Mouse (Mus musculus): Measurements from ENCODE around the gene Qrsl1.

The Qrsl1 gene

DNA sequence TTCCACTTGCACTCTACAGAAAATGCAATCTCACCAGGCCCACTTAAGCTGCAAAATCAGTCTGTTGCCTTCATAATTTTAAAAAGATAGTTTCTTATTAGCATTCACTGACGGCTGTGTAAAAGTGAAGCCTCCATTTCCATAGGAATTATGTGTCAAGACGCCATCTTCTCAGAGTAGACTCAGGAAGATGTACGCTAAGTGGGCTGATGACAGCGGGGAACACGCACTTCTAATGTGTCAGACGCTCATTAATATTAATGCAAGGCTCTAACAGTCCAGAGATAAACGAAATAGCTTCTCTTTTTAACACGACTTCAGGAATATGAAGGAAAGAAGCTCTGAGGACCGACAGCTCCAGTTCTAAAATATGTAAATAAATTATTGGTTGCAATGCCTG is 13.9 kb downstream of the Qrsl1 start:
- ATAC-seq (ENCODE audit: insufficient number of reproducible peaks, low FRiP score, low TSS enrichment), result no peak

DNA sequence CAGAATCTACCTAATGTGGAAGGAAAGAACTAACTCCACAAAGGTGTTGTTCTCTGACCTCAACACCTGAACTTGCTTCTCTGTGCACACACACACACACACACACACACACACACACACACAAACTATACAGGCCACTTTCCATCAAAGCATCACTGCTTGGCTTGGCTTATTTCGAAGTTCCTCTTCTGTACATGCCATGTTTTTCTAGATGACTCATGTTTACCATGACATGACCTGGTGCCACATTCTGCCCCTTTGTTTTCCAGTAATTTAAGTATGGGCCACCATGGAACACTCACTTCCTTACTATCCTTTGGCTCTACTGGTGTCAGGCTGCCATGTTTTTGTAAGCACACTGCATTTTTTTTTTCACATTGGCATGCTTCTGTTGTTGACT is 30.1 kb downstream of the Qrsl1 start:
- ATAC-seq (ENCODE audit: insufficient number of reproducible peaks, low FRiP score, low TSS enrichment), result no peak

DNA sequence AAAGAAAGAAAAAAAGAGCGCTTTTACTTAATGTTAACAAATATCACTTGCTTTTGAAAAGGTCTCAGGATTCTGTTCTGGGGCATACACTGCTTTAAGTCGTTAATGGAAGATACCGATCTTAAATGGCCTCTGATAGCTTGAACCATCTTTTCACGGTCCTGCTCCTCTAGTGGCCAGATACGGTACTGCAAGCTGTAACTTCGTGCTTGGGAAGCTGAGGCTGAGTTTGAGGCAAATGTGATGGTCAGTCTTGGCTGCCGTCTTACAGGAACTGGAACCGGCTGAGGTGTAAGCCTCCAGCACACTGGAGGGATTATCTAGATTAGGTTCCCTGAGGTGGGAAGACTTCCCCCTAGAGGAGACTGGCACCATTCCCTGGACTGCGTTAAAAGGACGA is 30.8 kb downstream of the Qrsl1 start:
- no peak for ATAC-seq (ENCODE audit: insufficient number of reproducible peaks, low FRiP score, low TSS enrichment)

DNA sequence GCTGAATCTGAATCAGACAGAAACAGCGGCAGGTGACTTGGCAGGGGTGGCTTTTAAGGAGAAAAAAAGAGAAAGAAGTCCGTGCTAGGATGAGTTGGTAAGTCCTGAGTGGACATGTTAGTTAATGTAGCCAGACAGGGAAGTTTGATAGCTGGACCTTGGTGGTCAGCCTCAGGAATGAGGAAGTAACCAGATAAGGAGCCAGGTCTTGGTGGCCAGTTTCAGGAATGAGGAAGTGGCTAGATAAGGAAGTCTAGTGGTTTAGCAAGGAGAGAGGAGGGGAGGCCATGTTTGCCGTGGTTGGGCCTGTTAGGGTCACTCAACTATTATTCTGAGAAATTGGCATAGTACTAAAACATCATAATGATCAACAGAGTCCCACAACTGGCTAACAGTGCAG is 45.2 kb downstream of the Qrsl1 start:
- ATAC-seq (ENCODE audit: insufficient number of reproducible peaks, low FRiP score, low TSS enrichment), result no peak

DNA sequence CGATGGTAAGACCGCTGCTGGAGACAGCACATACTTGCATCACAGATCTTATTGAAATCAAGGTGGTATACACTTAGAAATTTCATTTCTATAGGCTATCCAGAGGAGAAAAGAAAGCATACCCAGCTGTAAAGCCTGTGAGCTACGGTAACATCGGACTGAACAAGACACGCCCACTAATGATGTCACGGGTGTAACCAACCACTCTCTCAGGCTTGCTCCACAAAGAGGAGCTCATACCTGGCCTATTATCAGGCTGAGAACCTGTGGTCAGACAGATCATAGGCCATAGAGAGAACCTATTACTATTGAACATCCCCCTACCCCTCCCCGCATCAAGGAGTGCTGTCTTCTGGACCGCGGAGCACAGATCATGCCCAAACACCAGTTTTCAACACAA is 45.6 kb downstream of the Qrsl1 start:
- ATAC-seq (ENCODE audit: insufficient number of reproducible peaks, low FRiP score, low TSS enrichment), result no peak

DNA sequence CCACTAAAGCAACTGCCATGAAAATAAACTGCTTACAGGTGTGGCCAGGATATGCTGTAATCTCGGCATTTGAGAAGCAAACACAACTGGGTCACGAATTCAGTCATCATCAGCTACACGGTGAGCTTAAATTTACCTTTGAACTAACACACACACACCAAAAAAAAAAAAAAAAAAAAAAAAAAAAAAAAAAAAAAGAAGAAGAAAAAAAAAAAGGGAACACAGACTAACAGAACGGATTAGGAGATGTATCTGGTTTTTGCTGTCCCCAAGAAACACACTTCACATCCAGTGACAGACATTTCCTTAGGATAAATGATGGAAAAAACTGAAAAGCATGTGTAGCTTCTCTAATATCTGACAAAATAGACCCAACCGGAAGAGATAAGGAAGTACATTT is 49.6 kb downstream of the Qrsl1 start:
- no peak for ATAC-seq (ENCODE audit: insufficient number of reproducible peaks, low FRiP score, low TSS enrichment)

DNA sequence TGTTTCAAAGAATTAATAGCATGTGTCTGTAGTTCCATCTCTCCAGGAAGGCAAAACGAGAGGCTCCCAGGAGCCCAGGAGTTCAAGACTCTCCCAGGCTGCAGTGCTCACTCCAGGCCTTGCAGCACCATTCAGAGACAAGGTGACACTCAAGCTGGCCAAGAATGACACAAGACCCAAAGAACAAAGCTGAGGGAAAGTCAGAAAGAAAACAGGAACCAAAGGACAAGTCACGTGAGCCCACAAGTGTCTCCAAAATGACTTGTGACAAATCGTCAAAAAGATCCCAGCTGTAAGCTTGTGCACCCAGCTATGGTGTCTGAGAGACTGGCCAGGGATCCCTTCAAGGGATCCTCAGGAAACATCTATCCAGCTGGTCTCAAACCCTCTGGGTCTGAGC is 52.1 kb downstream of the Qrsl1 start:
- ATAC-seq (ENCODE audit: insufficient number of reproducible peaks, low FRiP score, low TSS enrichment), result no peak

DNA sequence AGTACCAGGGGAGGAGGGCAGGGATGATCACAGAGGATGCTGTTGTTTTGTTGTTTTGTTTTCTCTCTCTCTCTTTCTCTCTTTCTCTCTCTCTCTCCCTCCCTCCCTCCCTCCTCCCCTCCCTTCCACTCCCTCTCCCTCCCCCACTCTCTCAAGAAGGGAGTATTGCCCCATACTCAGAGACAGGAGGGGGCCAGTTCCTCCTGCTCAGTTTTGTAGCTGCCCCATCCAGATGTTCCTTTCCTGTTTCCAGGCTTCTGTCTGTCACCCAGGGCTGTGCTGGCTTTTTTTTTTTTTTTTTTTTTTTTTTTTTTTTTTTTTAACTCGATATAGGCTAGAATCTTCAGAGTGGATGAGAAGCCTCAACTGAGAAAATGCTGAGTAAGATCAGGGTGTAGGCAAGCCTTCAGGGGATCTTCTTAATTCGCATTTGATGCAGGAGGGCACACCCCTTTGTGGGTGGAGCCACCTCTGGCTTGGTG is 55.4 kb downstream of the Qrsl1 start:
- no peak for ATAC-seq (ENCODE audit: insufficient number of reproducible peaks, low FRiP score, low TSS enrichment)

DNA sequence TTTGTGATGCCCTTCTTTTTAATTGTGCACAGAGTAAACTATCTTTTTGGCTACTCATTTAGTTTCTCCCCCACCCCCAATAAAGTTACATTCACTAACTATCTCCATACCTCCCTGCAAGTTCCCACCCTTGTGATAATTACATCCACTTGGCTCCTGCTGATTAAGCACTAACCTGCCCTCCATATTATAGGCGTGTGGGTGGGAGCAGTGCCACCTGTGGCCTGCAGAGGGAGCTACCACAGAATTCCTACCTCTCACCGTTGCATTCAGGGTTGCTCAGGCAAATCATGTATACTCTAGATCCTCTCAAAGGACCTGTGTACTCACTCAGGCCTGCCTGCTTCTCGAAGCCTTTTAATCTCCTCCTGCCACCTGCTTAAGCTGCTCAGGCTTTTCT is 56.1 kb downstream of the Qrsl1 start:
- no peak for ATAC-seq (ENCODE audit: insufficient number of reproducible peaks, low FRiP score, low TSS enrichment)

DNA sequence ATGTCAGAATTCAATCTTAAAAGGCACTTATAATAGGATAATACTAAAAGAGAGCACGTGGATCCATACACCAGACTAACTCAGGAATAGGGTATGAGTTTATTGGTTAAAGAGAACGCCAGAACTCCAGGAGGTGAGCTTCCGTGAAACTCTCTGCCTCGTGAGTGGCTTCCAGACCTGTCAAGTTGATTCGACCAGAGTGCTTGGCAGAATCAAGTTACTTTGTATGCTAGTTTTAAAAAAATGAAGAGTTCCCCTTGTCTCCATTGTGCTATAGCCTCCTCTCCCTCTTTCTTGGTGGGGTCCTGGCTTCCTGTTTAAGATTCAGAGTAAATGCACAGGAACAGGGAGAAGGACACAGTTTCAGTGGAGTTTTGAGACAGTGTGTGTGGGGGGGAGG is 60.1 kb downstream of the Qrsl1 start:
- no peak for ATAC-seq (ENCODE audit: insufficient number of reproducible peaks, low FRiP score, low TSS enrichment)

DNA sequence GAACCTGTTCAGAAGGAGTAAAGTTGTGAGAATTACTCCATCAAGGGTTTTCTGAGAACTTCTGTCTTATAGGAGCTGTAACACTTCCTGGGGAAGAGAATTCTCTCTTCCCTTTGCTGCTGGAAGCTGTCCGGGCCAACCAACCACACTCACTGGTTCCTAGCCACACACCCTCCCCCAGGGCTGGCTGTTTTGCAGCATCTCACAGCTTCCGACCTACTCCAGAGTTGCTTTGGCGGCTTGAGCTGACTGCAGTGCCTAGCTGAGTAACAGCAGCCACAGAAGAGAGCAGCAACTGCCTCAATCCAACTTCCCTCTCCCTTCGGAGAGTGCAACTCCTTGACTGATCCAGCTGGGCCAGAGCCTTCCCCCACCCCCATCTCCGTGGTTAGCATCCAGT is 68.7 kb downstream of the Qrsl1 start:
- 0 out of 2 replicates have a peak, but pooled peaks have one; percentile 52 for ATAC-seq (ENCODE audit: insufficient number of reproducible peaks, low FRiP score, low TSS enrichment)

DNA sequence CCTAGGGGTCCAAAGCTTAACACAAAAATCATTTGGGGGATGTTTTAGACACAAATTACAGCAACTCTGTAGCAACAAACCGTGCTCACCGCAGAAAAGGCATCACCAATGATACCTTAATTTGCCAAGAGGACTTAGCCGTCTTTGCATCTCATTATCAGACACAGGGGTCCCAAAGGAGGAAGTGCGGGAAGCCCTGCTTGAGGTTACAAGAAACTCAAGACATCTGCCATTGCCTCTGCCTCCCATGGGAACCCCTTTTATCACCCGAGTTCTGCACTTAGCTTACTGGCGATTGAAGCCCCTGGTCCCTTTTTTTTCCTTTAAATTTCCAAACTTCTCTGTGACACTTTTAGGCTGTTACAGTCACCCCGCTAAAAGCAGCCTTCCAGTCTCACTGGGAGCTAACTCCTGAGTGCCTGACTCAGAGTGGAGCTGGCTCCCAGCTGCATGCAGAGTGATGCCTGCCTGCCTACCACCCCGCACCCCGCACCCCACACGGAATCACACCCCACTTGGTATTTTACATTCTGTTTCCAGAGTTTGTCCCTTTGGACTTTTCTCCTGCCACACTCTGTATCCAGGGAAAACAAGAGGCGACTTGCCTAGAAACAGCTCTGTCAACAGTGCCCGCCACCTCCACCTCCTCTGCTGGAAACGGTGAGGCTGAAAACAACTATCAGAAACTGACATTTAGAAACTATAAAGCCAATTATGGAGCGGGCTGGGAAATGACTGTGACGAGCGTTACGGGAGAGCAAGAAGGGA is 71.1 kb downstream of the Qrsl1 start:
- ATAC-seq (ENCODE audit: insufficient number of reproducible peaks, low FRiP score, low TSS enrichment), result no peak

DNA sequence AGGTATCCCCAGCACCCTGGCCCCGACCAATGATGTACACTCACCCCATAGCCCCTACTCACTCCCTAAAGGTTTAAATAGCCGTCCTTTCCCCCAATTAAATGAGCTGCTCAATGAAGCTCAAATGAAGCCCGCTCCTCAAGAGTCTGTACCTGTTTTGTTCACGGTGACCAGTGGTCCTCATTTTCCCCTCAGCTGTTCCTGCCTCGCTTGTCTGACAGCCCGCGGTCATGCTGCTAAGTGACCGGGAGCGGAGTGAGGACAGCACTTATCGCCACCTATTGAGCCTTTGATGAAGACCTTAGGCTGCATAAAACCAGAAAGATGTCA is 72.9 kb downstream of the Qrsl1 start:
- no peak for ATAC-seq (ENCODE audit: insufficient number of reproducible peaks, low FRiP score, low TSS enrichment)

DNA sequence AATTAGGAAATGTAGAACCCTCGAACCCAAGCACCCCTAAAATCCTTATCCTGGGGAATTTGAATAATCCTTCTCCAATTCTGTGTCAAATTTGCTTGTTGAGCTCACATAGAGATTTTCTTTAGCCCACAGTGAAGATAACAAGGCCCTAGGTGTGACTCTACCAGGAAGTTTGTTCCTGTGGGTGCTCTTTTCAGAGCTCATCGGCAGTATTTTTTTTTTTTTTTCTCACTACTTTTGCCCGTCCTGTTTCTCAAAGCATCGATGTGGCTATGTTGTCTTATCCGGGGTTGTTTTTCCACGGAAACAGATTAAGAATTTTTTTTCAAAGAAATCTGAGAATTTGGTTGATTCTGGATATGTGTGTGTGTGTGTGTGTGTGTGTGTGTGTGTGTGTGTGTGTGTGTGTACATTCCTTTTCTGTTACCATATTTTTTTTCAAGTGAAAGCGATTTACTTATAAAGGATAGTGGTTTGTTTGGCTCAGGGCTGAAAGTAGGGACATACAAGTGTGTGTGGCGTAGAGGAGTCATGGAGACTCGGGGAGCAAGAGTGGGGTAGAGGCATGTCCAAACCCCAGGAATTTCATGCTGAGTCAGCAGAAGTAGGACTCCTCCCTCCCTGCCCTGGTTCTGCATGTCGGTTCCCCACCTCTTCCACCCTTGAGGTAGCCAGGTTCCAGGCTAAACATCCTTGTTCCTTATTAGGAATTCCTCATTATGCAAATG is 73.4 kb downstream of the Qrsl1 start:
- no peak for ATAC-seq (ENCODE audit: insufficient number of reproducible peaks, low FRiP score, low TSS enrichment)

DNA sequence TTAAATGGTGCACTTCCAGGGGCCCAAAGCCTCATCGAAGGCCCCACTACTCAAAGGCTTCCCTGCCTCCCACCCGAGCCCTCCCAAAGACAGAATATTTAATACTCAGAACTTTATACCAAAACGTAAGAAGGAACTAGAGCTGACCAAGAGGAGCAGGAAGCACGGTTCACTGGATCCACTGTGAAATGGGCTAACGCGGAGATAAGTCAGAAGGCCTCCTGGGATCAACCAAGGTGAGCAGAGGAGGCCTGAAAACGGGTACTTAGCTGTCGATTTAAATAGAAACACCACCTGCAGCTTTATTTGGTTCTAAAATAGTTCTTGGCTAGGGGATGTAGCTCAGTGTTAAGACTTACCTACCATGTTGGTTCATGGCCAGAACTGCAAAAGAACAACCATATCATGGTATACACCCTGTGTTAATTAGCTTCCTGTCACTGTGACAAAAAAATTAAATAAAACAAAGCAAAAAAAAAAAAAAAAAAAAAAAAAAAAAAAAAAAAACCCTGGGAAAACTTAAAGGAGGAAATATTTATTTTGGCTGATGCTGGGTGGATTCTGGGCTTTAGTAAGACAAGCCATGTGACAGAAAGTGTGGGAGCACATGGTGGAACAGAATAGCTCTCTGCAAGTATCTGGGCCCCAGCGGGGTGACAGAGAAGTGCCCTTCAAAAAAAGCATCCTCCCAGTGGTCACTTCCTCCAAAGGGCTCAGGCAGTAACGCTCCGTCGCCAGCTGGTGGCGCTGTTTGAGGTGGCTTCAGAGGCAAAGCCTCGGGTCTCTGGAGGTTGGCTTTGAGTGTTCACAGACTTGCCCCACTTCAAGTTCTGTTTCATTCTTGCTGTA is 74.5 kb downstream of the Qrsl1 start:
- ATAC-seq (ENCODE audit: insufficient number of reproducible peaks, low FRiP score, low TSS enrichment), result no peak

DNA sequence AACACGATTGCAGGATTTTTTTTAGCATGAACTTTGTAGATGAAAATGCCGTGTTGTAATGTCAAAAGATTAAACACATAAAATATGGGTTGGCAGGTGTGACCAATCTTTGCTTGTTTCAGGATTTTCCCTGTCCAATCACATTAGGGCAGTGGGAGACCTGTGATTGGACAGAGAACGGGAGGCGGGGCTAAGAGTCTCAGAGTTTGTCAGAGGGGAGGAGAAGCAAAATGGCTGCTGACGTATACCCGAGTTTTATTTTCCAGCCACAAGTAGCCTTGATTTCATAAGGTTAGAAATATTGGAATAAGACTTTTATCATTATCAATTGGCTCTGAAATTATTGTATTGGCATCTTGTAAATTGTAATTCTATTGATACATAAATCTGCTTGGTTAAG is 75.8 kb downstream of the Qrsl1 start:
- no peak for ATAC-seq (ENCODE audit: insufficient number of reproducible peaks, low FRiP score, low TSS enrichment)

DNA sequence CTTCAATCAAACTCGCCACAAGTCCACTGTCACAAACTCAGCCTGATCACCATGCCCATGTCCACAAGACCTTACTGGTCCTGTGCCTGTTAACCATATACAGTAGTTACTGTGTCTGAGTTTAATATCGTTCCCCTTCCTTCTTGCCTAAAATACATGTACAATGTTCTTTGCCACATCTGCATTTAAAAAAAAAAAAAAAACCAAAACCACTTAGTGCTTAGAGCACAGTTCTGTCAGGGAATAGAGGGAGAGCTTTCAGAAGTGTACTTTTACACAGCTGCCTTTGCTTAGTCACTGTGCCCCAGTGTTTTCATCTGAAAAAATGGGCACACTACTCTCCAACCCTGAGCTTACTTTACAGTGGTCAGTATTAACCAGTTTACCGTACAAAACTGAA is 76.8 kb downstream of the Qrsl1 start:
- ATAC-seq (ENCODE audit: insufficient number of reproducible peaks, low FRiP score, low TSS enrichment), result no peak

Data from cerebellum, adult (tissue).